Mouse (Mus musculus): ENCODE measurements around the gene Atr. TPM values are rescaled to one million over a fixed set of nuclear protein-coding genes. Genes with fewer than 3 reads are reported as not detected.

Atr gene
- polyA plus RNA-seq, 1 experiment: 5.4 TPM

DNA sequence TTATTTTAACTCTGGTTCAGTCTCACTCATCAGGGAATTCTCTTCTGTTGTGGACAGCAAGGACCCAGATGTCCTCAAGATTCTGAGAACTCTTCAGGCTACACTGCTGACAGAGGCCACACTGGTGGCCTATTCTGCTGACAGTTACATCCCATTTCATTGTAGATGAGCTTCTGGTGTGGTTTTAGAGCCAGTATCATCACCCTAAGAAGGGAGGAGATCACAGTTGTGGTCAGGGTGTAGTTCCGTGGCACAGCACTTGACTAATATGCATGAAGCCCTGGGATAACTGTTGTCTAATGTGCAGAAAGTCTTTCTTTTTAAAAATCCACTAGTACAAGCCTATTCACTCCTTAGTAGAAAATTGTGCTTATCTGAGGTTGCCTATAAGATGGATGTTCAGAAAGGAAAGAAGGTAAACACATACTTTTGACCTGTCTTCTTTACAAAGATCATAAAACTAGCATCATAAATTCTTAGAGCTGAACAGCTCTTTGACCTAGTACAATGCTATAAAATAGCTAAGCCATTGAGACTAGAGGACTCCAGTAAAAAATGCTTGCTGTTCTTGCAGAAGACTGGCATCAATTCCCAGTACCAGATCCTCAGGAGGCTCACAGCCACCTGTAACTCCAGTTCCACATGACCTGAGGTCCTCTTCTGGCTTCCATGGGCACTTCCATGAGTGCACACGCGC lies 102.5 kb downstream of the Atr start:
- Histone ChIP-seq H3K4me1 (ENCODE audit: control insufficient read depth, insufficient read depth, insufficient read length, low read length) (0 out of 2 replicates have a peak, but pooled peaks cover 2% of the 10 kb centered on the region), H3K4me3 (ENCODE audit: insufficient read depth, low read depth, low read length) (no peak overlapping the region), H3K27ac (replicated peaks; ENCODE audit: low read depth, low read length) (no peak overlapping the region)

DNA sequence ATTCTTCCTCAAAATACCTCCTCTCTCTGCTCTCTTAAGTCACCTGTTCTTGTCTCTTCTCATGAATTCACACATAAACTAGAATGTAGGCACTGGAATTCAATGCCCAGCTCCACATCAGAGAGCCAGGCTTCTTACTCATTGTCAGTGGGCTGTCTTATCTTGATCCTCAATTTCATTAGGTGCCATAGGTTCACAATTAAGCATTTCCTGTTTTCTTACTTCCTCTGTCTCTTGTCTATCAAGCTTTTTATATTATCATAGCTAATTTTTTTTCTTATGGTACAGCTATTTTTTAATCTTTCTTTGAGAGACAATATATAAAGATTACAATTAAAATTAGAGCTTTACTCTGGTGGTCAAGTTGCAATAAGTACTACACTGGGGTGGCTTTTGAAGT lies 103.7 kb downstream of the Atr start:
- Histone ChIP-seq H3K27ac (replicated peaks; ENCODE audit: low read depth, low read length) (no peak overlapping the region), H3K4me3 (ENCODE audit: insufficient read depth, low read depth, low read length) (no peak overlapping the region), H3K4me1 (ENCODE audit: control insufficient read depth, insufficient read depth, insufficient read length, low read length) (0 out of 2 replicates have a peak, but pooled peaks cover 2% of the 10 kb centered on the region)

DNA sequence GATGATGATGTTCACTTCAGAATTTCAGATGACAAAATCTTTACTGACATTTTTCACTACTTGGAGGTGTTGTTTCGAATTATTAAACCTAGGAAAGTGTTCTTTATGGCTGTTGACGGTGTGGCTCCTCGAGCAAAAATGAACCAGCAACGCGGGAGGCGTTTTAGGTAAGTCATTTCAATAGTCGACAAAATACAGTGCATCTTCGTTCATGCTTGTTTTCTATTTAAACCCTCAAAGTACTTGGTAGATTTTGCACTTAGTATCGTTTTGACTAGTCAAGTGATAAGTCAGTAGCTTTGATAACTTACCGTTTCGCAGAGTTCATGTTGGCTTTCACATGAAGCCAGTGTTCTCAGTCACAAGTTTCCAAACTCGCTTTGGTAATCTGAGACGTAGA lies 106.6 kb downstream of the Atr start:
- H3K4me3 ChIP-seq (ENCODE audit: insufficient read depth, low read depth, low read length): no peak overlapping the region
- no peaks in the 10 kb centered on the region for H3K4me1 ChIP-seq (ENCODE audit: control insufficient read depth, insufficient read depth, insufficient read length, low read length)
- no peak overlapping the region for H3K27ac ChIP-seq (replicated peaks; ENCODE audit: low read depth, low read length)

DNA sequence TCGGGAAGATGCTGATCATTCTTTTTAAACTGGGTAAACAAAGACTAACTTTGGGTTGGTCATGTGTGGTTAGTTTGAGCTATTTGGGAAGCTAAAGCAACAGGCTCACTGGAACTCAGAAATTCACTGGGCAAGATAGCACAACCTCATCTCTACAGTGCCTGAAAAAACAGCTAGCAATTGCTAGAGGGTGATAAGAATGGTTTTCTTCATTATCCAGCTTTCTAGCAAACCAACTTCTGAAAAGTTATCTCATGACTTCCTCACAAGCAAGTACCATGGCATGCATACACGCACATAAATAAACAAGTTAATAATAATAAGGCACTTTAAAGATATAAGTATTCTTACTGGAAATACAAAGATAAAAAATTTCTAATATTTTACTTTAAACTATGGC lies 120.9 kb downstream of the Atr start:
- Histone ChIP-seq H3K4me1 (ENCODE audit: control insufficient read depth, insufficient read depth, insufficient read length, low read length) (no peaks in the 10 kb centered on the region), H3K4me3 (ENCODE audit: insufficient read depth, low read depth, low read length) (no peak overlapping the region), H3K27ac (replicated peaks; ENCODE audit: low read depth, low read length) (no peak overlapping the region)

DNA sequence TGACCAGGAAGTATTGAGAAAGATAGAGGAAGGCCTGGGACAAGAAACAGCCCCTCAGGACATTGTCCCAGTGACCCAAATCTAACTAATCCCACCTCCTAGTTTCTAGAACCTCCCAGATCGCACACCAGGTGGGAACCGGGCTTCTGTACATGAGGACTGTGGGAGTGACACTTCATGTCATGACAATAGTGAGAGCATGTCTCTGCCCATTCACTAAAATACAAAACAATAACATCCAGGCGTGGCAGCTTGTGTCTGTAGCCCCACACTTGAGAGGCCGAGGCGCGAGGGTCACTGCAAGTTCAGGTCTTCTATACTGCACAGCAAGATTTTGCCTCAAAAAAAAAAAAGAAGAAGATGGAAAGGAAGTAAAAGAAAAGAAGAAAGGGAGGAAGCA lies 122.5 kb downstream of the Atr start:
- H3K27ac ChIP-seq (replicated peaks; ENCODE audit: low read depth, low read length): no peak overlapping the region
- no peaks in the 10 kb centered on the region for H3K4me1 ChIP-seq (ENCODE audit: control insufficient read depth, insufficient read depth, insufficient read length, low read length)
- no peak overlapping the region for H3K4me3 ChIP-seq (ENCODE audit: insufficient read depth, low read depth, low read length)

DNA sequence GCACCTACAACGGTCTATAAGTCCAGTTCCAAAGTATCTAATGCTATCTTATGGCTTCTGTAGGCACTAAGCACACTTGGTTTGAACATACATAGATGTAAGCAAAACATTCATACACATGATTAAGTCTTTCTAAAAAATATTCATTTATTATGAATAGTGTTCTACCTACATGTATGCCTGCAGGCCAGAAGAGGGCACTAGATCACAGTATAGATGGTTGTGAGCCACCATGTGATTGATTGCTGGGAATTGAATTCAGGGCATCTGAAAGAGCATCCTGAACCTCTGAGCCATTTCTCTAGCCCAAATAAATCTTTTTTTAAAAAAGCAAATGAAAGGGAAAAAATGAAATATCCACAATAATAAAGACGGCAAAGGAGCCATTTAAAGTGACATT lies 134.9 kb downstream of the Atr start:
- no peak overlapping the region for H3K27ac ChIP-seq (replicated peaks; ENCODE audit: low read depth, low read length)
- no peak overlapping the region for H3K4me3 ChIP-seq (ENCODE audit: insufficient read depth, low read depth, low read length)
- no peaks in the 10 kb centered on the region for H3K4me1 ChIP-seq (ENCODE audit: control insufficient read depth, insufficient read depth, insufficient read length, low read length)

Other genes starting within 250 kb of the Atr start
- gene Pcolce2, start 220.0 kb upstream of the Atr start, polyA plus RNA-seq (2012; ENCODE audit: insufficient read depth, insufficient read length, missing spikeins): 4.9 and 12.2 TPM in 2 replicates
- 0.88 and 0.99 TPM in 2 replicates for gene Trpc1, start 107.2 kb upstream of the Atr start, polyA plus RNA-seq (2012; ENCODE audit: insufficient read depth, insufficient read length, missing spikeins)
- gene Pls1, start 12.3 kb upstream of the Atr start, polyA plus RNA-seq (2012; ENCODE audit: insufficient read depth, insufficient read length, missing spikeins): not detected in 2 replicates
- 5.9 and 8.0 TPM in 2 replicates for gene Xrn1, start 97.2 kb downstream of the Atr start, polyA plus RNA-seq (2012; ENCODE audit: insufficient read depth, insufficient read length, missing spikeins)